In genomic region chr8:92855171-92855894, GRCm38 (mm10) we compare ENCODE assay signal across 7 mouse cellular contexts. TPM values are rescaled to one million over a fixed set of nuclear protein-coding genes. Genes with fewer than 3 reads are reported as not detected.
DNase-seq lines count a peak whose midpoint lies in the region; ATAC-seq and TF ChIP-seq lines count a peak whose summit lies in the region.

Gene Lpcat2, plus strand, starts transcription at chr8:92855339.

- H3K4me2 ChIP-seq in heart, embryonic 13.5 days: peak within 1 kb of the TSS; percentile 92
- peak within 1 kb of the TSS; percentile 71 for H3K4me2 ChIP-seq in kidney, embryonic 16.5 days (replicated peaks; ENCODE audit: low read depth, low read length)
- H3K4me2 ChIP-seq in midbrain, embryonic 16.5 days (ENCODE audit: low read length): peak within 1 kb of the TSS; percentile 62

- no peak for TF ChIP-seq CTCF in embryonic fibroblast, embryonic 13.5 days (IDR thresholded peaks at IDR 0.05; ENCODE audit: borderline replicate concordance, insufficient read depth, low read length)
- TF ChIP-seq CTCF in liver, adult 2 months (IDR thresholded peaks at IDR 0.05; ENCODE audit: low read depth, low read length): no peak

- peaks cover 20% of the 10 kb centered on the region for H3K36me3 ChIP-seq in heart, embryonic 13.5 days
- H3K36me3 ChIP-seq in kidney, embryonic 16.5 days (ENCODE audit: insufficient read depth, low read length): no peaks in the 10 kb centered on the region
- H3K36me3 ChIP-seq in liver, adult 2 months (ENCODE audit: control insufficient read depth, insufficient read depth, low read length): no peaks in the 10 kb centered on the region
- H3K36me3 ChIP-seq in midbrain, embryonic 16.5 days (ENCODE audit: control insufficient read depth, insufficient read depth, low read length): no peaks in the 10 kb centered on the region

- peak; percentile 34 for DNase-seq in liver, adult 2 months (ENCODE audit: extremely low read depth, low read depth, low spot score)
- peak; percentile 24 to 67 for DNase-seq in spleen, postnatal 10 days (ENCODE audit: low spot score in 2 of 2)

- no peaks in the 10 kb centered on the region for H3K4me1 ChIP-seq in brown adipose tissue, adult 24 weeks (ENCODE audit: control insufficient read depth, insufficient read depth, insufficient read length, low read length)
- H3K4me1 ChIP-seq in embryonic fibroblast, embryonic 13.5 days (ENCODE audit: control insufficient read depth, insufficient read depth, low read length): no peaks in the 10 kb centered on the region
- H3K4me1 ChIP-seq in heart, embryonic 13.5 days: peaks cover 19% of the 10 kb centered on the region
- H3K4me1 ChIP-seq in kidney, embryonic 16.5 days (ENCODE audit: insufficient read depth, low read length): peaks cover 27% of the 10 kb centered on the region
- H3K4me1 ChIP-seq in liver, adult 2 months (ENCODE audit: control insufficient read depth, insufficient read depth, low read length): peaks cover 2% of the 10 kb centered on the region; the same call in 1 of the 2 replicates
- H3K4me1 ChIP-seq in midbrain, embryonic 16.5 days (ENCODE audit: control insufficient read depth, insufficient read depth, low read length): no peaks in the 10 kb centered on the region

- peak within 1 kb of the TSS; percentile 85 for H3K9ac ChIP-seq in heart, embryonic 13.5 days
- H3K9ac ChIP-seq in kidney, embryonic 16.5 days (replicated peaks; ENCODE audit: low read length): peak within 1 kb of the TSS; percentile 74
- H3K9ac ChIP-seq in liver, adult 2 months (ENCODE audit: low read depth, low read length): peak within 1 kb of the TSS; percentile 51
- H3K9ac ChIP-seq in midbrain, embryonic 16.5 days (ENCODE audit: low read depth, low read length): peak within 1 kb of the TSS; percentile 77

- H3K27ac ChIP-seq in brown adipose tissue, adult 24 weeks (replicated peaks; ENCODE audit: low read depth, low read length): no peak within 1 kb of the TSS
- no peak within 1 kb of the TSS for H3K27ac ChIP-seq in embryonic fibroblast, embryonic 13.5 days (ENCODE audit: insufficient read depth, low read length)
- no peak within 1 kb of the TSS for H3K27ac ChIP-seq in heart, embryonic 13.5 days (replicated peaks)
- H3K27ac ChIP-seq in kidney, embryonic 16.5 days (ENCODE audit: low read length): no peak within 1 kb of the TSS
- 0 out of 2 replicates have a peak within 1 kb of the TSS, but pooled peaks have one; percentile 5 for H3K27ac ChIP-seq in liver, adult 2 months (replicated peaks; ENCODE audit: insufficient read depth, low read depth, low read length)
- peak within 1 kb of the TSS; percentile 30; the same call in 1 of the 2 replicates for H3K27ac ChIP-seq in midbrain, embryonic 16.5 days (ENCODE audit: low read length)

- peak within 1 kb of the TSS; percentile 55 for H3K4me3 ChIP-seq in brown adipose tissue, adult 24 weeks (ENCODE audit: insufficient read depth, low read depth, low read length)
- H3K4me3 ChIP-seq in embryonic fibroblast, embryonic 13.5 days (ENCODE audit: insufficient read depth, low read length): peak within 1 kb of the TSS; percentile 75
- peak within 1 kb of the TSS; percentile 74 for H3K4me3 ChIP-seq in heart, embryonic 13.5 days
- H3K4me3 ChIP-seq in kidney, embryonic 16.5 days (ENCODE audit: low read length): peak within 1 kb of the TSS; percentile 63
- peak within 1 kb of the TSS; percentile 65 for H3K4me3 ChIP-seq in liver, adult 2 months (ENCODE audit: insufficient read depth, low read depth, low read length)
- H3K4me3 ChIP-seq in midbrain, embryonic 16.5 days (ENCODE audit: low read depth, low read length): peak within 1 kb of the TSS; percentile 63

- no peaks in the 10 kb centered on the region for H3K79me2 ChIP-seq in liver, adult 2 months (ENCODE audit: control insufficient read depth, insufficient read depth, low read length)

- TF ChIP-seq POLR2A in embryonic fibroblast, embryonic 13.5 days (IDR thresholded peaks at IDR 0.05; ENCODE audit: low read depth, low read length): no peak
- no peak for TF ChIP-seq POLR2A in liver, adult 2 months (IDR thresholded peaks at IDR 0.05; ENCODE audit: extremely low read depth, insufficient read depth, low read length)

- 3% methylated on average over 50 of the region's 50 CpGs for whole genome bisulfite sequencing in heart, embryonic 13.5 days
- 1% methylated on average over 50 of the region's 50 CpGs for WGBS in kidney, embryonic 16.5 days
- WGBS in liver, adult 2 months: 2% methylated on average over 50 of the region's 50 CpGs
- under 1% methylated on average over 44 of the region's 50 CpGs for WGBS in midbrain, embryonic 16.5 days

- H3K9me3 ChIP-seq in heart, embryonic 13.5 days: peaks cover 5% of the 10 kb centered on the region; the same call in 1 of the 2 replicates
- no peaks in the 10 kb centered on the region for H3K9me3 ChIP-seq in kidney, embryonic 16.5 days (ENCODE audit: low read length)
- H3K9me3 ChIP-seq in midbrain, embryonic 16.5 days (replicated peaks; ENCODE audit: control insufficient read depth, low read length, poor library complexity, severe bottlenecking): no peaks in the 10 kb centered on the region

- peaks cover 28% of the 10 kb centered on the region for H3K27me3 ChIP-seq in heart, embryonic 13.5 days (replicated peaks)
- H3K27me3 ChIP-seq in kidney, embryonic 16.5 days (ENCODE audit: insufficient read depth, low read length): no peaks in the 10 kb centered on the region
- 0 out of 2 replicates have a peak, but pooled peaks cover 4% of the 10 kb centered on the region for H3K27me3 ChIP-seq in liver, adult 2 months (ENCODE audit: control insufficient read depth, insufficient read depth, low read length)
- H3K27me3 ChIP-seq in midbrain, embryonic 16.5 days (ENCODE audit: control insufficient read depth, insufficient read depth, low read depth, low read length): no peaks in the 10 kb centered on the region

- peak; percentile 60; the same call in 1 of the 2 replicates for ATAC-seq in heart, embryonic 13.5 days (ENCODE audit: extremely low read depth, insufficient number of reproducible peaks, low FRiP score, low TSS enrichment)
- ATAC-seq in kidney, embryonic 16.5 days (ENCODE audit: low FRiP score, low TSS enrichment): peak; percentile 72
- ATAC-seq in midbrain, embryonic 16.5 days: peak; percentile 71

RNA-seq across cellular contexts. Expression of gene Lpcat2, which starts in this region (rescaled TPM):
- 0.92 and 1.4 TPM in 2 replicates for polyA plus RNA-seq in brown adipose tissue, adult 24 weeks (2012; ENCODE audit: insufficient read depth, insufficient read length, missing spikeins)
- 4.3 and 7.6 TPM in 2 replicates for polyA plus RNA-seq in embryonic fibroblast, embryonic 13.5 days (2011; ENCODE audit: insufficient read length, low read depth, missing spikeins)
- 3.5 and 3.9 TPM in 2 replicates for polyA plus RNA-seq in heart, embryonic 13.5 days (2015; fragmentation: Nextera tagmentation; extraction: Ambion mirVana)
- 5.5 and 6.1 TPM in 2 replicates for polyA plus RNA-seq in kidney, embryonic 16.5 days (2015; fragmentation: Nextera tagmentation; extraction: Ambion mirVana)
- 2.5 and 2.7 TPM in 2 replicates for total RNA-seq in liver, adult 2 months (2014; rRNA removed)
- polyA plus RNA-seq in liver, adult 2 months (2012; rRNA removed): 0.39 and 0.82 TPM in 2 replicates
- 8.5 and 10.4 TPM in 2 replicates for polyA plus RNA-seq in midbrain, embryonic 16.5 days (2015; fragmentation: Nextera tagmentation; extraction: Ambion mirVana)

Comparison
In these comparisons a context has a peak if more than half of its experiments do, and no peak if none do; other contexts are left out.
1. H3K27ac ChIP-seq: peak in liver, adult 2 months (single experiment) and midbrain, embryonic 16.5 days (single experiment); none in brown adipose tissue, adult 24 weeks (single experiment), embryonic fibroblast, embryonic 13.5 days (single experiment), heart, embryonic 13.5 days (single experiment) and kidney, embryonic 16.5 days (single experiment).
2. Peak in every context shown above with its lines, with median percentiles within 50 percentile points of each other: H3K4me3 ChIP-seq, ATAC-seq, H3K4me2 ChIP-seq and H3K9ac ChIP-seq.